Mouse (Mus musculus): ENCODE measurements around the gene Gm20715. TPM values are rescaled to one million over a fixed set of nuclear protein-coding genes. Genes with fewer than 3 reads are reported as not detected.
"Not testable (repeated sequence)": the region's sequence is repeated elsewhere in the genome, so short reads cannot be mapped to it uniquely, and the experiment has no call there.

Gene Gm20715
- polyA plus RNA-seq, 1 experiment from 2014 or later = not detected

- ATAC-seq (ENCODE audit: low FRiP score, low read depth) = no peak
- H3K36me3 ChIP-seq = no peaks in the 10 kb centered on the region
- H3K4me1 ChIP-seq = no peaks in the 10 kb centered on the region
- WGBS = 74% methylated on average over 2 of the region's 2 CpGs
- H3K9me3 ChIP-seq = no peaks in the 10 kb centered on the region
- H3K4me3 ChIP-seq = no peak overlapping the region
- H3K27ac ChIP-seq = no peak overlapping the region
- H3K4me2 ChIP-seq (replicated peaks) = no peak overlapping the region
- no peak overlapping the region for H3K9ac ChIP-seq
- H3K27me3 ChIP-seq (replicated peaks) = no peaks in the 10 kb centered on the region
These were observed 31.1 kb downstream of the Gm20715 start for GRCm38 (mm10) chr7:6441173-6441572.

- no peak overlapping the region for H3K9ac ChIP-seq
- H3K27ac ChIP-seq = no peak overlapping the region
- H3K4me1 ChIP-seq = no peaks in the 10 kb centered on the region
- 87% methylated on average over 5 of the region's 5 CpGs for WGBS
- no peak overlapping the region for H3K4me3 ChIP-seq
- H3K9me3 ChIP-seq = no peaks in the 10 kb centered on the region
- no peak overlapping the region for H3K4me2 ChIP-seq (replicated peaks)
- no peak for ATAC-seq (ENCODE audit: low FRiP score, low read depth)
- H3K36me3 ChIP-seq = no peaks in the 10 kb centered on the region
- H3K27me3 ChIP-seq (replicated peaks) = no peaks in the 10 kb centered on the region
These were observed 37.7 kb downstream of the Gm20715 start for GRCm38 (mm10) chr7:6447771-6448170.

- no peak within 1 kb of the TSS for H3K4me2 ChIP-seq (replicated peaks)
- H3K4me1 ChIP-seq = no peaks in the 10 kb centered on the region
- no peaks in the 10 kb centered on the region for H3K36me3 ChIP-seq
- H3K4me3 ChIP-seq = no peak within 1 kb of the TSS
- H3K27ac ChIP-seq = no peak within 1 kb of the TSS
- ATAC-seq (ENCODE audit: low FRiP score, low read depth) = no peak
- no peak within 1 kb of the TSS for H3K9ac ChIP-seq
- no peaks in the 10 kb centered on the region for H3K27me3 ChIP-seq (replicated peaks)
- no peaks in the 10 kb centered on the region for H3K9me3 ChIP-seq
These were observed 45.8 kb downstream of the Gm20715 start, which contains the start of gene Olfr1336 for GRCm38 (mm10) chr7:6455868-6456267. TSS of gene Olfr1336 (plus strand) at chr7:6456168.

GRCm38 (mm10) chr7:6456399-6456798 lies 46.3 kb downstream of the Gm20715 start:
- no peaks in the 10 kb centered on the region for H3K36me3 ChIP-seq
- H3K4me1 ChIP-seq = no peaks in the 10 kb centered on the region
- no peak overlapping the region for H3K4me3 ChIP-seq
- H3K27me3 ChIP-seq (replicated peaks) = no peaks in the 10 kb centered on the region
- H3K9ac ChIP-seq = no peak overlapping the region
- H3K4me2 ChIP-seq (replicated peaks) = no peak overlapping the region
- 40% methylated on average over 3 of the region's 3 CpGs for whole genome bisulfite sequencing
- no peak for ATAC-seq (ENCODE audit: low FRiP score, low read depth)
- no peak overlapping the region for H3K27ac ChIP-seq
- no peaks in the 10 kb centered on the region for H3K9me3 ChIP-seq

- Histone ChIP-seq H3K9ac (no peak within 1 kb of the TSS), H3K36me3 (no peaks in the 10 kb centered on the region), H3K4me3 (no peak within 1 kb of the TSS), H3K27ac (no peak within 1 kb of the TSS), H3K9me3 (no peaks in the 10 kb centered on the region), H3K27me3 (replicated peaks) (no peaks in the 10 kb centered on the region), H3K4me2 (replicated peaks) (no peak within 1 kb of the TSS), H3K4me1 (no peaks in the 10 kb centered on the region)
- no peak for ATAC-seq (ENCODE audit: low FRiP score, low read depth)
These were observed 56.9 kb downstream of the Gm20715 start, which contains the start of gene Olfr1346 for GRCm38 (mm10) chr7:6466951-6467350. TSS of gene Olfr1346 (plus strand) at chr7:6467101.

- not testable (repeated sequence) for H3K27ac ChIP-seq, H3K4me1 ChIP-seq
- WGBS = 76% methylated on average over 2 of the region's 2 CpGs
These were observed 67.6 kb downstream of the Gm20715 start for GRCm38 (mm10) chr7:6477633-6478032.

GRCm38 (mm10) chr7:6486841-6487240 lies 76.8 kb downstream of the Gm20715 start, which contains the start of gene Olfr5:
TSS of gene Olfr5 (minus strand) at chr7:6486941.
- no peak for ATAC-seq (ENCODE audit: low FRiP score, low read depth)
- H3K4me3 ChIP-seq = no peak within 1 kb of the TSS
- WGBS = 25% methylated on average over 2 of the region's 2 CpGs

More at GRCm38 (mm10) chr7:6477633-6478032, 67.6 kb downstream of the Gm20715 start:
- not testable (repeated sequence) for H3K4me3 ChIP-seq; H3K27me3 ChIP-seq (replicated peaks); H3K36me3 ChIP-seq; ATAC-seq (ENCODE audit: low FRiP score, low read depth); H3K9ac ChIP-seq; H3K4me2 ChIP-seq (replicated peaks)
- peaks cover 11% of the 10 kb centered on the region; the same call in 1 of the 2 replicates for H3K9me3 ChIP-seq

More at GRCm38 (mm10) chr7:6486841-6487240, 76.8 kb downstream of the Gm20715 start, which contains the start of gene Olfr5:
- H3K27me3 ChIP-seq (replicated peaks) = no peaks in the 10 kb centered on the region
- H3K9me3 ChIP-seq = 0 out of 2 replicates have a peak, but pooled peaks cover 8% of the 10 kb centered on the region
- H3K9ac ChIP-seq = no peak within 1 kb of the TSS
- H3K4me1 ChIP-seq = no peaks in the 10 kb centered on the region
- H3K4me2 ChIP-seq (replicated peaks) = no peak within 1 kb of the TSS
- no peaks in the 10 kb centered on the region for H3K36me3 ChIP-seq
- H3K27ac ChIP-seq = no peak within 1 kb of the TSS

Other genes with a start within 250 kb of the Gm20715 start
- 78.1 and 86.0 TPM in 2 replicates for gene Zfp444, start 238.1 kb upstream of the Gm20715 start, polyA plus RNA-seq (2016; fragmentation: Nextera tagmentation; extraction: Ambion mirVana)
- gene Galp, start 213.2 kb upstream of the Gm20715 start, polyA plus RNA-seq (2016; fragmentation: Nextera tagmentation; extraction: Ambion mirVana) = not detected in 2 replicates
- gene Zscan5b, start 188.0 kb upstream of the Gm20715 start, polyA plus RNA-seq (2016; fragmentation: Nextera tagmentation; extraction: Ambion mirVana) = not detected in 2 replicates
- not detected in 2 replicates for gene Epp13, start 157.6 kb upstream of the Gm20715 start, polyA plus RNA-seq (2016; fragmentation: Nextera tagmentation; extraction: Ambion mirVana)
- 15.1 and 15.4 TPM in 2 replicates for gene Zfp667, start 123.7 kb upstream of the Gm20715 start, polyA plus RNA-seq (2016; fragmentation: Nextera tagmentation; extraction: Ambion mirVana)
- gene Zfp583, start 79.0 kb upstream of the Gm20715 start, polyA plus RNA-seq (2016; fragmentation: Nextera tagmentation; extraction: Ambion mirVana) = 8.0 and 10.1 TPM in 2 replicates
- gene Gm3854, start 66.5 kb upstream of the Gm20715 start, polyA plus RNA-seq (2016; fragmentation: Nextera tagmentation; extraction: Ambion mirVana) = 3.7 and 5.2 TPM in 2 replicates
- gene Zfp78, start 47.0 kb upstream of the Gm20715 start, polyA plus RNA-seq (2016; fragmentation: Nextera tagmentation; extraction: Ambion mirVana) = 2.0 and 3.1 TPM in 2 replicates
- 15.5 and 15.6 TPM in 2 replicates for gene Zfp28, start 27.0 kb upstream of the Gm20715 start, polyA plus RNA-seq (2016; fragmentation: Nextera tagmentation; extraction: Ambion mirVana)
- gene Smim17, start 11.6 kb upstream of the Gm20715 start, polyA plus RNA-seq (2016; fragmentation: Nextera tagmentation; extraction: Ambion mirVana) = 1.5 and 1.7 TPM in 2 replicates
- gene Olfr1344, start 28.4 kb downstream of the Gm20715 start, polyA plus RNA-seq (2016; fragmentation: Nextera tagmentation; extraction: Ambion mirVana) = not detected in 2 replicates
- not detected in 2 replicates for gene Olfr1336, start 45.9 kb downstream of the Gm20715 start, polyA plus RNA-seq (2016; fragmentation: Nextera tagmentation; extraction: Ambion mirVana)
- gene Olfr1346, start 56.8 kb downstream of the Gm20715 start, polyA plus RNA-seq (2016; fragmentation: Nextera tagmentation; extraction: Ambion mirVana) = not detected in 2 replicates
- not detected in 2 replicates for gene Olfr5, start 76.7 kb downstream of the Gm20715 start, polyA plus RNA-seq (2016; fragmentation: Nextera tagmentation; extraction: Ambion mirVana)
- not detected in 2 replicates for gene Olfr1347, start 89.5 kb downstream of the Gm20715 start, polyA plus RNA-seq (2016; fragmentation: Nextera tagmentation; extraction: Ambion mirVana)
- not detected in 2 replicates for gene Olfr1348, start 98.5 kb downstream of the Gm20715 start, polyA plus RNA-seq (2016; fragmentation: Nextera tagmentation; extraction: Ambion mirVana)
- gene Olfr1349, start 112.7 kb downstream of the Gm20715 start, polyA plus RNA-seq (2016; fragmentation: Nextera tagmentation; extraction: Ambion mirVana) = not detected in 2 replicates
- gene Olfr1350, start 154.6 kb downstream of the Gm20715 start, polyA plus RNA-seq (2016; fragmentation: Nextera tagmentation; extraction: Ambion mirVana) = not detected in 2 replicates

Measured in neural tube, embryonic 12.5 days (tissue).